Mouse (Mus musculus) liver, adult (tissue): ENCODE data around the gene Tbcel.

Experiments
- GATA4 ChIP-seq: IDR thresholded peaks from 2 replicates; pipeline ENCODE4 v1.6.1; 2014; ENCODE audit warnings: mild to moderate bottlenecking, low read length; ENCODE audit not compliant: insufficient replicate concordance

Tbcel gene

GRCm38 (mm10) chr9:42385656-42386055, 122.0 kb downstream of the Tbcel start:
- TF ChIP-seq GATA4, result no peak

- no peak for TF ChIP-seq GATA4
Observed at GRCm38 (mm10) chr9:42382628-42383347, 124.8 kb downstream of the Tbcel start.

GRCm38 (mm10) chr9:42382063-42382462, 125.5 kb downstream of the Tbcel start:
- no peak for TF ChIP-seq GATA4

- TF ChIP-seq GATA4, result no peak
Observed at GRCm38 (mm10) chr9:42378071-42378470, 129.5 kb downstream of the Tbcel start.

GRCm38 (mm10) chr9:42377656-42378055, 130.0 kb downstream of the Tbcel start:
- no peak for TF ChIP-seq GATA4

GRCm38 (mm10) chr9:42371670-42372368, 135.8 kb downstream of the Tbcel start:
- TF ChIP-seq GATA4, result no peak
